Mouse (Mus musculus): ENCODE results near the gene Lrrc34. TPM values are rescaled to one million over a fixed set of nuclear protein-coding genes. Genes with fewer than 3 reads are reported as not detected.

Lrrc34 gene
- polyA plus RNA-seq, 1 experiment from 2014 or later, result 0.05 TPM

DNA sequence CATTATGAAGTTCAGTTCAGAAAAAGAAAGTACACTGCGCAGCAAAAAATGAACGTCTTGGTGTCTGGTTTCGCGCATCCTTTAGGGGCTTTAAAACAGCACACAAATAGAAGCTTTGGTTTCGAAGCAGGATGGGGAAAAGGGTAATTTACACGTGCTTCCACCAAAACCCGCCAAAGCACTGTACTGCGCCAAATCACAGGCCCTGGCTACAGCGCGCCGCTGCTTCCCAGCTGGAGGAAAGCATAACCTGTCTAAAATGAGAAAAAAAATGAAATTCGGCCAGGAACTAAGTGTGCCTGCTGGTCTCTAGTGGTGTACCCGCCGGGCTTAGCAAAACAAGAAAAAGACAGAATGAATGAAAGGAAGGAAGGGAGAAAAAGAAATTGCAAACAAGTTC lies 47.0 kb downstream of the Lrrc34 start:
- peak overlapping the region; percentile 73 for H3K27ac ChIP-seq (replicated peaks)
- no peak for ATAC-seq (ENCODE audit: insufficient read depth)
- H3K27me3 ChIP-seq, result peaks cover 41% of the 10 kb centered on the region
- H3K36me3 ChIP-seq (replicated peaks), result peaks cover 14% of the 10 kb centered on the region; the same call in 1 of the 2 replicates
- H3K4me2 ChIP-seq, result peak overlapping the region; percentile 91
- peaks cover 26% of the 10 kb centered on the region for H3K4me1 ChIP-seq (replicated peaks)
- no peaks in the 10 kb centered on the region for H3K9me3 ChIP-seq (replicated peaks)
- peak overlapping the region; percentile 62 for H3K9ac ChIP-seq
- H3K4me3 ChIP-seq (replicated peaks), result peak overlapping the region; percentile 91
- under 1% methylated on average over 14 of the region's 14 CpGs for WGBS (ENCODE audit: insufficient replicate concordance)

DNA sequence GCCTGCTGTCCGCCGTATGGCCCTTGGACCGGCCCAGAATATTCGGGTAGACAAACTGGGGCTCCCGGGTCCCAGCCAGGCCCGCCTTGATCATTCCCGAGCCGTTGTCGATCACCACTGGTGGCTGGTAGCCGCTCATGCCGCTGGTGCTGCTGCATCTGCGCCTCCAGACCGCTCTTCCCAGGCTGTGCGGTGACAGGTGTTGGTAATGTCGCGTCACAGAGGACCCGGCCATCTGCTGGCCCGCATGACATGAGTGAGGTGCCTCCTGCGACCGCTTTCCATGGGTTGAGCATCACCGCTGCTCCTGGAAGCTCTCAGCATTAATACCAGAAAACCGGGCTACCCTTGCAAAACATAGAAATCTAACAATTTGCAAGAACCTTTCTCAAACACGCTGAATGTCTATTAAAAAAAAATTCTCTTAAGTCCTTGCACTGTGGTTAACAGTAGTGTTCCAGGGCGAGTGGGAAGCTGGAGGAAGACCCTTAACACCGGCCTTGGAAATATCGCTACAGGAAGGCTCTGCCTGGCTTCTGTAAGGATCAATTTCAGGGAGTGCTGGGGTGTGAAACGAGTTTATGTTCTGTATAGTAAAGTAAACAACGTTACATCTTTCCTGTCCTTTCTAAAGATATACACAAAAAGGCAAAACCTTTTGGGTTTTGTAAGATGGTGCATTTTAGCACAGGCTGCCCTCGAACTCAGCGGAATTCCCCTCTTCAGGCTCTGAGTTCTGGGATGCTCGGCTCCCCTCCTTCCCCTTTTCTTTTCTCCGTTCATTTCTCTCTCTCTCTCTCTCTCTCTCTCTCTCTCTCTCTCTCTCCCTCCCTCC lies 47.7 kb downstream of the Lrrc34 start, which contains the start of gene Actrt3:
TSS of gene Actrt3 (minus strand) at position 229 of the 835 bp plus-strand sequence.
- peak within 1 kb of the TSS; percentile 62 for H3K9ac ChIP-seq
- H3K4me2 ChIP-seq, result peak within 1 kb of the TSS; percentile 91
- peaks cover 49% of the 10 kb centered on the region for H3K27me3 ChIP-seq
- H3K36me3 ChIP-seq (replicated peaks), result peaks cover 9% of the 10 kb centered on the region; the same call in 1 of the 2 replicates
- H3K4me1 ChIP-seq (replicated peaks), result peaks cover 34% of the 10 kb centered on the region
- under 1% methylated on average over 32 of the region's 32 CpGs for WGBS (ENCODE audit: insufficient replicate concordance)
- peak within 1 kb of the TSS; percentile 91 for H3K4me3 ChIP-seq (replicated peaks)
- ATAC-seq (ENCODE audit: insufficient read depth), result no peak
- H3K27ac ChIP-seq (replicated peaks), result peak within 1 kb of the TSS; percentile 73
- no peaks in the 10 kb centered on the region for H3K9me3 ChIP-seq (replicated peaks)

DNA sequence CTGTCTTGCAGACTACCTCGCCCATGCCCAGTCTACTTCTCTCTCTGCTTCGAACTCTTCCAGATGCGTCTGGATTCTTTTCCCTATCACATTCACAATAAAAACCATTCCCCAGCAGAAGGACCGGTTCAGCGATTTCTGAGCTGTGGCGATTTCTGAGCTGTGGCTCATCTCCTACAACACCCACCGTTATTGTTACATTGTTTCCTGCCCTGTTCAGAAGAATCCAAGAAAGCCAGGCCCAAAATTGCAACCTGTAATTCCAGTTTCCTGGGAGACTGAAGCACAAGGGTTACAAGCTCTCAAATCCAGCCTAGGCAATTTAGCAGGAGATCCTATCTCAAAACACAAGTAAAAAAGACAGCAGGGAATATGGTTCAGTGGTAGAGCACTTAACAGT lies 50.4 kb downstream of the Lrrc34 start:
- ATAC-seq (ENCODE audit: insufficient read depth), result no peak
- Histone ChIP-seq H3K9me3 (replicated peaks) (no peaks in the 10 kb centered on the region), H3K27ac (replicated peaks) (no peak overlapping the region), H3K36me3 (replicated peaks) (no peaks in the 10 kb centered on the region), H3K4me3 (replicated peaks) (no peak overlapping the region), H3K4me1 (replicated peaks) (peaks cover 22% of the 10 kb centered on the region), H3K27me3 (peaks cover 51% of the 10 kb centered on the region), H3K4me2 (no peak overlapping the region), H3K9ac (no peak overlapping the region)
- 78% methylated on average over 7 of the region's 7 CpGs for WGBS (ENCODE audit: insufficient replicate concordance)

DNA sequence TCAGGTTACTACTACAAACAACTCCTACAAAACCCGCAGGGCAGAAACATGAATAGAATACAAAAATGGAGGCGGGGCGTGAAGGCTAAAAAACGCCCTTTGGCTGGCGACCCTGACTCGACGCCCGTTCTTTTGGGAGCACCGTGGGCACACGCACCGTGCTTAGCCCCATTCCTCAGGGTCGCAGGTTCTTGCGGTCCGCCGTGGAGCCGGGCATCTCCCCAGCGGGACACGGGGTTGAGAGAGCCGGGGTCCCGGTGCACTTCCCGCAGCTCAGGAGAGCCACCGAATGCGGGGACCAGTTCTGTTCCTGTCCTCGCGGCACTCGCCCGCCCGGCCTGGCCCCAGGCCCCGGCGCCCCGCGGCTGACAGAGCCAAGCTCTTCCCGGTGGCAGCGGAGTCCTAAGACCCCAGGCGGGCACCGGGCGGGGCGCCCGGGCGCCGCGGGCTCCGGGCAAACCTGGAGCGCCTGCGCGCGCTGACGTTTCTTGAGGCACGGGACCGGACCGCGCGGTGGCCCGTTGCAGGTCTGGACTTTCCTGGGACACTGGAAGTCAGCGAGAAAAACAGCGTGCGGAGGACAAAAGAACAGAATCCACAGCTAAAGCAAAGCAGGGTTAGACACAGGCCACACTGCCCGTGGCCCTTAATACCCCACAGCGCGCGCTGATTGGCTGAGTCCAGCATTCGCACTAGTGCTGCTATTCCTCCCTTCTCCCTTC lies 52.4 kb downstream of the Lrrc34 start:
- Histone ChIP-seq H3K4me2 (peak overlapping the region; percentile 88), H3K27me3 (peaks cover 51% of the 10 kb centered on the region), H3K9me3 (replicated peaks) (no peaks in the 10 kb centered on the region), H3K9ac (peak overlapping the region; percentile 66), H3K36me3 (replicated peaks) (no peaks in the 10 kb centered on the region), H3K4me3 (replicated peaks) (peak overlapping the region; percentile 69), H3K4me1 (replicated peaks) (peaks cover 21% of the 10 kb centered on the region), H3K27ac (replicated peaks) (no peak overlapping the region)
- peak; percentile 40; the same call in 1 of the 2 replicates for ATAC-seq (ENCODE audit: insufficient read depth)
- whole genome bisulfite sequencing (ENCODE audit: insufficient replicate concordance), result under 1% methylated on average over 62 of the region's 62 CpGs

DNA sequence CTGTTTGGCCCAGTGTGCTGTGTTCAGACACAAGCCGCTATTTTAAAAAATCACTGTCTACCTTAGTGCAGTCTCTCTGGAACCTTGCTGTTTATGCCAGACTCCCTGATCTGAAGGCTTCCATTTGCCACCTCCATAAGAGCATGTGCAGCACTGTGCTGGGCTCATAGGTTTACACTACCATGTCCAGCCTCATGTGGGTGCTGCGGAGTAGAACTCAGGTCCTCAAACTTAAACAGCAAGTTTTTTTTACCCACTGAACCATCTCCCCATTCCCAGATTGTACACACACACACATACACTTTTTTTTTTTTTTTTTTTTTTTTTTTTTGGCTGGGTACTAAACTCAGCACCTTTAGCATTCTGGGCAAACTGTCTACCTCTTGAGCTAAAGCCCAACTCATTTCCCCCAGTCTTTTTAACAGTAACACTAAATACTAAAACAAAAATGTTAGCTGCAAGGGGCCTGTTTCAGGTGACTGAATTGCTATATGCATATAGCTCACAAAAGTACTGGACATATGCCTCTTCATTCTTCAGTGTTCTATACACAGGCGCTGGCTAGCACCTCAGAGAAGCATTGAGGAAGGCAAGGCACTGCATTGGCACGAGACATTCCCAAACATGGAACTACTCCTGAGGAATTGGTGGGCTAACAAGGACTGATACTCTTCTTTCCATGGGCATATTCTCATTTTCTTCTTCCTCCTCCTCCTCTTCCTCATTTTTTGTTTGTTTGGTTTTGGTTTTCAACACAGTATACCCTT lies 53.8 kb downstream of the Lrrc34 start:
- no peaks in the 10 kb centered on the region for H3K36me3 ChIP-seq (replicated peaks)
- no peaks in the 10 kb centered on the region for H3K9me3 ChIP-seq (replicated peaks)
- H3K4me3 ChIP-seq (replicated peaks), result no peak overlapping the region
- no peak overlapping the region for H3K9ac ChIP-seq
- H3K4me1 ChIP-seq (replicated peaks), result peaks cover 12% of the 10 kb centered on the region
- no peak overlapping the region for H3K27ac ChIP-seq (replicated peaks)
- peaks cover 41% of the 10 kb centered on the region for H3K27me3 ChIP-seq
- WGBS (ENCODE audit: insufficient replicate concordance), result 68% methylated on average over 4 of the region's 4 CpGs
- ATAC-seq (ENCODE audit: insufficient read depth), result no peak
- H3K4me2 ChIP-seq, result no peak overlapping the region

DNA sequence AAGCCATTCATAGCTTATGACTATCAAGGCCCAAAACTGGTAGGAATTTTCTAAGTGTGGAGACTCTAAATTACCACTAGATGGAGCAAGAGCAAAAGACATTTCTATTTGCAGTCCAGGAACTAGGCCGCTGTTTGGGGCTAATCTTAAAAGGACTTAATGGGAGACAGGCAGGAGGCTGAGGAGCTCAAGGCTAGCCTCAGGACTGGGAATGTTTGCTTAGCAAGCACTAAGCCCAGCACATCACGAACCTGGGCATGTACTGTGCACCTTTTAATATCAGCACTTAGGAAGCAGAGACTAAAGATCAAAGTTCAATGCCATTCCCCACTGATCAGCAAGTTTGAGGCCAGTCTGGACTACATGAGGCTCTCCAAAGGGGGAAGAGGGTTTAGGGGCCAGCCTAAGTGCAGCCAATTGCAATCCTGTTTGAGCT lies 55.2 kb downstream of the Lrrc34 start:
- WGBS (ENCODE audit: insufficient replicate concordance), result 0% methylated on average over 2 of the region's 2 CpGs
- H3K4me1 ChIP-seq (replicated peaks), result peaks cover 12% of the 10 kb centered on the region

DNA sequence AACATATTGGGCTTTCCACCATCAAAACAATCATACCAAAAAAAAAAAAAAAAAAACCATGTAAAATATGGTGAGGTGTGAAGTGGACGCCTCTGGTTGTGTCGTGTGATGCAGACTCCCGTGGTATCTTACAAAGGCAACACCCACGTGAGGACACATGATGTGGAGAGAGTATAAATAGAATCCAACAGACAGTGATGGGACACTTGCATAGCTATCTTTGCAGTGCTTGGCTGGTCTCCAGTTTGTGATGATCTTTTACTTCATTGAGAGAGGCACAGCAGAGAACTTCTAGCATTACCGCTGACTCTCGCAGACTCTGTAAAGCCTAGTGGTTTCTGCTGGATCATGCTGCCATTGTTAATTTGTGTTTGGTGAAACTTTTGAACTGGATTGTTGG lies 58.8 kb downstream of the Lrrc34 start:
- no peak for ATAC-seq (ENCODE audit: insufficient read depth)
- Histone ChIP-seq H3K4me1 (replicated peaks) (no peaks in the 10 kb centered on the region), H3K9ac (no peak overlapping the region), H3K4me3 (replicated peaks) (no peak overlapping the region), H3K27ac (replicated peaks) (no peak overlapping the region), H3K36me3 (replicated peaks) (no peaks in the 10 kb centered on the region), H3K27me3 (no peaks in the 10 kb centered on the region), H3K4me2 (no peak overlapping the region), H3K9me3 (replicated peaks) (no peaks in the 10 kb centered on the region)
- WGBS (ENCODE audit: insufficient replicate concordance), result 57% methylated on average over 6 of the region's 6 CpGs

More for the DNA sequence above, 55.2 kb downstream of the Lrrc34 start:
- Histone ChIP-seq H3K9ac (no peak overlapping the region), H3K4me3 (replicated peaks) (no peak overlapping the region), H3K9me3 (replicated peaks) (no peaks in the 10 kb centered on the region), H3K27ac (replicated peaks) (no peak overlapping the region), H3K27me3 (peaks cover 27% of the 10 kb centered on the region), H3K4me2 (no peak overlapping the region), H3K36me3 (replicated peaks) (no peaks in the 10 kb centered on the region)
- ATAC-seq (ENCODE audit: insufficient read depth), result peak; percentile 37; the same call in 1 of the 2 replicates

Other genes starting within 250 kb of the Lrrc34 start
- gene Mecom, start 99.9 kb downstream of the Lrrc34 start, polyA plus RNA-seq (2015; fragmentation: Nextera tagmentation; extraction: Ambion mirVana), result 0.79 and 1.0 TPM in 2 replicates
- gene Actrt3, start 47.9 kb downstream of the Lrrc34 start, polyA plus RNA-seq (2015; fragmentation: Nextera tagmentation; extraction: Ambion mirVana), result not detected in 2 replicates
- gene Mynn, start 45.8 kb downstream of the Lrrc34 start, polyA plus RNA-seq (2015; fragmentation: Nextera tagmentation; extraction: Ambion mirVana), result 12.4 and 13.0 TPM in 2 replicates
- gene Lrriq4, start 3.4 kb downstream of the Lrrc34 start, polyA plus RNA-seq (2015; fragmentation: Nextera tagmentation; extraction: Ambion mirVana), result not detected in 2 replicates
- gene Lrrc31, start 52.0 kb upstream of the Lrrc34 start, polyA plus RNA-seq (2015; fragmentation: Nextera tagmentation; extraction: Ambion mirVana), result not detected in 2 replicates
- 0.03 and 0.07 TPM in 2 replicates for gene Samd7, start 98.4 kb upstream of the Lrrc34 start, polyA plus RNA-seq (2015; fragmentation: Nextera tagmentation; extraction: Ambion mirVana)
- 34.4 and 50.2 TPM in 2 replicates for gene Sec62, start 145.0 kb upstream of the Lrrc34 start, polyA plus RNA-seq (2015; fragmentation: Nextera tagmentation; extraction: Ambion mirVana)
- 5.5 and 5.8 TPM in 2 replicates for gene Gpr160, start 208.1 kb upstream of the Lrrc34 start, polyA plus RNA-seq (2015; fragmentation: Nextera tagmentation; extraction: Ambion mirVana)

Measured in liver, embryonic 15.5 days (tissue).